Comparison of ENCODE assay signal across 22 mouse cellular contexts in the genomic region with DNA sequence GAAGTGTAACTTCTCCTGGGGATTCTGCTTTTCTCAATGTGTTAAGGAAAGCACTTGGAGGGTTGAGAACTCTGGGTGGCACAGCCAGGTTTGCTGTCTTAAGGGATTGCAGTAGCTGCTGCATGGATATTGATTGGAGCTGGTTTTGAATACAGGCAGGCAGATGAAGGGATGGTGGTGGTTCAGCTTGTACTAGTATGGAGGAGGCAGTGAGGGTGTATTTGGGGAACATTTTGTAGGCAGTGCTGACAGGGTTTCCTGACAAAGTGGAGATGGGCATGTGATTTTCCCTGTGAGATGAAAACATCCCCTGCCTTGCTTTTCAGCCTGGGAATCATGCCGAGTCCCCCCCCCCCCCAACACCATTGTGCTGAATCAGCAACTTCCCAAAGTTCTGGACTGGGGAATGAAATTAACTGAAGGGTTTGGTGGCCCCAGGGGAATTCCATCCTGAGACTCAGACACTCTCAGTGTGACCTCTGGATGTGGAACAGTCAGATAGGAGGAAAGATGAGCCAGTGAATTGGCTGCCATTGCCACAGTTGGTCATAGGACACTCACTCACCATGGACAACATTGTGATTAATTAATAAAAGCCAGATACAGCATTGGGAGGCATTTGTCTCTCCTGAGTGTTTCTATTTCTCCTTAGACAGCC. TPM values are rescaled to one million over a fixed set of nuclear protein-coding genes. Genes with fewer than 3 reads are reported as not detected.
DNase-seq lines count a peak whose midpoint lies in the region; ATAC-seq and TF ChIP-seq lines count a peak whose summit lies in the region.
"Had no signal": no experiment of that assay in that cellular context is flagged by ENCODE, and none has a peak within 500 bp of the region (broad histone marks: within the 10 kb centered on the region; RNA-seq: fewer than 3 reads in every experiment).

No protein-coding gene starts in this region.

- no peaks in the 10 kb centered on the region for H3K36me3 ChIP-seq in intestine, postnatal 0 days (ENCODE audit: control insufficient read depth, insufficient read depth)
- H3K36me3 ChIP-seq in intestine, embryonic 15.5 days, result no peaks in the 10 kb centered on the region
- no peaks in the 10 kb centered on the region for H3K36me3 ChIP-seq in ES-E14 (ENCODE audit: control insufficient read depth, insufficient read depth, low read length, poor library complexity, severe bottlenecking)
- H3K36me3 ChIP-seq: embryonic facial prominence, embryonic 15.5 days; forebrain, embryonic 10.5 days; heart, embryonic 15.5 days; hindbrain, embryonic 13.5 days had no signal

- no peaks in the 10 kb centered on the region for H3K27me3 ChIP-seq in intestine, postnatal 0 days (replicated peaks; ENCODE audit: control insufficient read depth, insufficient read depth, low read length)
- H3K27me3 ChIP-seq in intestine, embryonic 15.5 days (replicated peaks), result no peaks in the 10 kb centered on the region
- H3K27me3 ChIP-seq: embryonic facial prominence, embryonic 15.5 days; heart, embryonic 15.5 days; hindbrain, embryonic 13.5 days had no signal

- 0 out of 2 replicates have a peak, but pooled peaks have one; percentile 19 for ATAC-seq in intestine, postnatal 0 days
- ATAC-seq in intestine, embryonic 15.5 days, result no peak
- ATAC-seq: forebrain, embryonic 14.5 days; intestine, embryonic 16.5 days had no signal

- in situ Hi-C loops in ES-E14 (cut with MboI; ENCODE audit: low sequenced_read_pairs in 2 of 2, unreplicated experiment in 2 of 2), result no loop called here

- no peak overlapping the region for H3K27ac ChIP-seq in intestine, postnatal 0 days (ENCODE audit: low read depth, low read length)
- no peak overlapping the region for H3K27ac ChIP-seq in intestine, embryonic 15.5 days
- H3K27ac ChIP-seq in ES-E14 (ENCODE audit: insufficient read depth, low read depth, low read length, poor library complexity, severe bottlenecking), result no peak overlapping the region
- H3K27ac ChIP-seq: embryonic facial prominence, embryonic 15.5 days; forebrain, embryonic 10.5 days; heart, adult 2 months; heart, embryonic 15.5 days; hindbrain, embryonic 13.5 days had no signal

- no peaks in the 10 kb centered on the region for H3K4me1 ChIP-seq in intestine, postnatal 0 days (replicated peaks; ENCODE audit: control insufficient read depth, insufficient read depth, low read length)
- no peaks in the 10 kb centered on the region for H3K4me1 ChIP-seq in intestine, embryonic 15.5 days (replicated peaks)
- H3K4me1 ChIP-seq in ES-E14 (ENCODE audit: control insufficient read depth in 2 of 2, insufficient read depth in 2 of 2, low read length in 2 of 2, poor library complexity in 1 of 2), result no peaks in the 10 kb centered on the region
- H3K4me1 ChIP-seq: embryonic facial prominence, embryonic 15.5 days; forebrain, embryonic 10.5 days; heart, embryonic 15.5 days; hindbrain, embryonic 13.5 days had no signal

- H3K4me2 ChIP-seq in intestine, postnatal 0 days (replicated peaks; ENCODE audit: low read depth), result no peak overlapping the region
- H3K4me2 ChIP-seq in intestine, embryonic 15.5 days (replicated peaks), result no peak overlapping the region
- H3K4me2 ChIP-seq: embryonic facial prominence, embryonic 15.5 days; heart, embryonic 11.5 days; heart, embryonic 15.5 days; hindbrain, embryonic 13.5 days had no signal

- TF ChIP-seq CTCF in intestine, postnatal 0 days (IDR thresholded peaks at IDR 0.05; ENCODE audit: low read depth), result no peak

- H3K9me3 ChIP-seq in intestine, postnatal 0 days (ENCODE audit: control insufficient read depth), result no peaks in the 10 kb centered on the region
- no peaks in the 10 kb centered on the region for H3K9me3 ChIP-seq in intestine, embryonic 15.5 days
- no peaks in the 10 kb centered on the region for H3K9me3 ChIP-seq in ES-E14 (ENCODE audit: control insufficient read depth, insufficient read depth, low read depth, low read length)
- H3K9me3 ChIP-seq: embryonic facial prominence, embryonic 15.5 days; forebrain, embryonic 10.5 days; heart, embryonic 15.5 days; hindbrain, embryonic 13.5 days had no signal

- H3K9ac ChIP-seq in intestine, postnatal 0 days (ENCODE audit: low read depth, low read length), result no peak overlapping the region
- no peak overlapping the region for H3K9ac ChIP-seq in intestine, embryonic 15.5 days
- no peak overlapping the region for H3K9ac ChIP-seq in ES-E14 (ENCODE audit: insufficient read depth, low read depth, low read length, poor library complexity, severe bottlenecking)
- H3K9ac ChIP-seq: embryonic facial prominence, embryonic 15.5 days; heart, embryonic 15.5 days; hindbrain, embryonic 13.5 days had no signal

- no peak overlapping the region for H3K4me3 ChIP-seq in intestine, postnatal 0 days (ENCODE audit: low read depth, low read length)
- no peak overlapping the region for H3K4me3 ChIP-seq in intestine, embryonic 15.5 days (replicated peaks)
- no peak overlapping the region for H3K4me3 ChIP-seq in ES-E14 (ENCODE audit: insufficient read depth in 1 of 2, low read depth in 1 of 2, low read length in 2 of 2, poor library complexity in 1 of 2, severe bottlenecking in 1 of 2)
- H3K4me3 ChIP-seq: embryonic facial prominence, embryonic 15.5 days; erythroblast, embryonic 14.5 days; forebrain, embryonic 10.5 days; heart, adult 2 months; heart, embryonic 15.5 days; hindbrain, embryonic 13.5 days had no signal

- 88% methylated on average over 1 of the region's 1 CpGs for WGBS in intestine, postnatal 0 days
- 80% methylated on average over 1 of the region's 1 CpGs for WGBS in intestine, embryonic 15.5 days

- DNase-seq in 3T3-L1 (ENCODE audit: low read depth, low spot score) (peak; percentile 85), ES-E14 (ENCODE audit: low read depth, low spot score) (no peak), adipocyte (ENCODE audit: low spot score) (peak; percentile 80)
- no peak for DNase-seq in adrenal gland, postnatal 14 days
- DNase-seq in neural tube, embryonic 10.5 days (ENCODE audit: extremely low spot score, low spot score), result no peak
- DNase-seq: adrenal gland, postnatal 10 days; cerebellum, adult 18-20 months; cerebellum, adult 9-11 months; cerebellum, postnatal 36 days; gastrocnemius, postnatal 14 days; heart, adult 2 months; heart, postnatal 14 days had no signal

TF ChIP-seq in ES-E14, 5 proteins besides CTCF, POLR2A, EP300 and RAD21:
- TF ChIP-seq CHD2 (IDR thresholded peaks at IDR 0.05; ENCODE audit: low read depth, low read length) (no peak), MAFK (IDR thresholded peaks at IDR 0.05; ENCODE audit: insufficient read depth, low read depth, low read length) (peak; percentile 93), ZC3H11A (IDR thresholded peaks at IDR 0.05; ENCODE audit: borderline replicate concordance, low read depth, low read length) (no peak), ZNF384 (IDR thresholded peaks at IDR 0.05; ENCODE audit: low read depth, low read length) (no peak), HCFC1 (IDR thresholded peaks at IDR 0.05; ENCODE audit: borderline replicate concordance, insufficient read depth, low read length) (no peak)

RNA-seq across cellular contexts. Expression of a gene that starts 54.1 kb away (rescaled TPM):
- 5.4 and 5.7 TPM in 2 replicates for polyA plus RNA-seq in intestine, postnatal 0 days (2015; fragmentation: Nextera tagmentation; extraction: Ambion mirVana)
- 10.1 and 10.4 TPM in 2 replicates for polyA plus RNA-seq in intestine, embryonic 15.5 days (2015; fragmentation: Nextera tagmentation; extraction: Ambion mirVana)
- total RNA-seq in ES-E14 (2012; rRNA removed), result 2.0 and 2.4 TPM in 2 replicates
- 23.3 and 28.8 TPM in 2 replicates for total RNA-seq in adrenal gland, postnatal 14 days (2021)

Comparison
In these comparisons a context has a peak if more than half of its experiments do, and no peak if none do; other contexts are left out.
1. DNase-seq: peak in 3T3-L1 (single experiment) and adipocyte (single experiment); none in ES-E14 (single experiment), adrenal gland, postnatal 14 days (single experiment) and neural tube, embryonic 10.5 days (single experiment).